Mouse (Mus musculus): Measurements from ENCODE around the gene Ankrd54. TPM values are rescaled to one million over a fixed set of nuclear protein-coding genes. Genes with fewer than 3 reads are reported as not detected.

Ankrd54 gene
- polyA plus RNA-seq, 1 experiment from 2014 or later, result 43.6 TPM

GRCm38 (mm10) chr15:79029519-79030241 is 33.0 kb downstream of the Ankrd54 start:
- ATAC-seq (ENCODE audit: low read depth) (no peak), DNase-seq (ENCODE audit: low spot score) (peak; percentile 31)

GRCm38 (mm10) chr15:79028823-79029484 is 33.7 kb downstream of the Ankrd54 start:
- Histone ChIP-seq H3K4me2 (ENCODE audit: low read depth, low read length) (peak overlapping the region; percentile 96), H3K9ac (ENCODE audit: low read depth, low read length) (peak overlapping the region; percentile 100), H3K4me1 (ENCODE audit: control insufficient read depth, insufficient read depth, low read length) (peaks cover 20% of the 10 kb centered on the region), H3K9me3 (ENCODE audit: control insufficient read depth, low read length) (no peaks in the 10 kb centered on the region), H3K27ac (replicated peaks; ENCODE audit: low read depth, low read length) (peak overlapping the region; percentile 99), H3K4me3 (ENCODE audit: low read depth, low read length) (peak overlapping the region; percentile 79), H3K27me3 (replicated peaks; ENCODE audit: control insufficient read depth, insufficient read depth, low read length) (no peaks in the 10 kb centered on the region), H3K36me3 (ENCODE audit: control insufficient read depth, insufficient read depth, low read length) (no peaks in the 10 kb centered on the region)
- no peak for ATAC-seq (ENCODE audit: low read depth)
- 22% methylated on average over 16 of the region's 16 CpGs for WGBS
- DNase-seq (ENCODE audit: low spot score), result no peak

More at GRCm38 (mm10) chr15:79029519-79030241, 33.0 kb downstream of the Ankrd54 start:
- WGBS, result 9% methylated on average over 11 of the region's 11 CpGs
- peak overlapping the region; percentile 96 for H3K4me2 ChIP-seq (ENCODE audit: low read depth, low read length)
- peak overlapping the region; percentile 79 for H3K4me3 ChIP-seq (ENCODE audit: low read depth, low read length)
- H3K36me3 ChIP-seq (ENCODE audit: control insufficient read depth, insufficient read depth, low read length), result 0 out of 2 replicates have a peak, but pooled peaks cover 3% of the 10 kb centered on the region
- no peaks in the 10 kb centered on the region for H3K9me3 ChIP-seq (ENCODE audit: control insufficient read depth, low read length)
- no peaks in the 10 kb centered on the region for H3K27me3 ChIP-seq (replicated peaks; ENCODE audit: control insufficient read depth, insufficient read depth, low read length)
- H3K27ac ChIP-seq (replicated peaks; ENCODE audit: low read depth, low read length), result peak overlapping the region; percentile 99
- peaks cover 20% of the 10 kb centered on the region for H3K4me1 ChIP-seq (ENCODE audit: control insufficient read depth, insufficient read depth, low read length)
- H3K9ac ChIP-seq (ENCODE audit: low read depth, low read length), result peak overlapping the region; percentile 100

GRCm38 (mm10) chr15:79028237-79028738 is 34.4 kb downstream of the Ankrd54 start, which contains the start of gene H1f0:
TSS of gene H1f0 (plus strand) at chr15:79028450.
- peak; percentile 93 for DNase-seq (ENCODE audit: low spot score)
- peak; percentile 88 for ATAC-seq (ENCODE audit: low read depth)
- Histone ChIP-seq H3K4me3 (ENCODE audit: low read depth, low read length) (peak within 1 kb of the TSS; percentile 79), H3K9me3 (ENCODE audit: control insufficient read depth, low read length) (no peaks in the 10 kb centered on the region), H3K27ac (replicated peaks; ENCODE audit: low read depth, low read length) (peak within 1 kb of the TSS; percentile 99), H3K9ac (ENCODE audit: low read depth, low read length) (peak within 1 kb of the TSS; percentile 100), H3K4me1 (ENCODE audit: control insufficient read depth, insufficient read depth, low read length) (peaks cover 20% of the 10 kb centered on the region), H3K4me2 (ENCODE audit: low read depth, low read length) (peak within 1 kb of the TSS; percentile 96), H3K27me3 (replicated peaks; ENCODE audit: control insufficient read depth, insufficient read depth, low read length) (no peaks in the 10 kb centered on the region), H3K36me3 (ENCODE audit: control insufficient read depth, insufficient read depth, low read length) (no peaks in the 10 kb centered on the region)
- 0% methylated on average over 25 of the region's 58 CpGs for WGBS

- DNase-seq (ENCODE audit: low spot score) (no peak), ATAC-seq (ENCODE audit: low read depth) (0 out of 2 replicates have a peak, but pooled peaks have one; percentile 7)
- Histone ChIP-seq H3K9ac (ENCODE audit: low read depth, low read length) (peak overlapping the region; percentile 100), H3K27ac (replicated peaks; ENCODE audit: low read depth, low read length) (peak overlapping the region; percentile 99), H3K4me2 (ENCODE audit: low read depth, low read length) (peak overlapping the region; percentile 96), H3K27me3 (replicated peaks; ENCODE audit: control insufficient read depth, insufficient read depth, low read length) (no peaks in the 10 kb centered on the region), H3K4me1 (ENCODE audit: control insufficient read depth, insufficient read depth, low read length) (peaks cover 20% of the 10 kb centered on the region), H3K4me3 (ENCODE audit: low read depth, low read length) (peak overlapping the region; percentile 79), H3K9me3 (ENCODE audit: control insufficient read depth, low read length) (no peaks in the 10 kb centered on the region), H3K36me3 (ENCODE audit: control insufficient read depth, insufficient read depth, low read length) (no peaks in the 10 kb centered on the region)
- 21% methylated on average over 18 of the region's 46 CpGs for WGBS
Observed at GRCm38 (mm10) chr15:79027291-79028205, 35.1 kb downstream of the Ankrd54 start.

GRCm38 (mm10) chr15:79026511-79027290 is 36.0 kb downstream of the Ankrd54 start:
- H3K4me1 ChIP-seq (ENCODE audit: control insufficient read depth, insufficient read depth, low read length), result peaks cover 20% of the 10 kb centered on the region
- H3K36me3 ChIP-seq (ENCODE audit: control insufficient read depth, insufficient read depth, low read length), result no peaks in the 10 kb centered on the region
- ATAC-seq (ENCODE audit: low read depth) (no peak), DNase-seq (ENCODE audit: low spot score) (peak; percentile 43)
- H3K9ac ChIP-seq (ENCODE audit: low read depth, low read length), result peak overlapping the region; percentile 100; the same call in 1 of the 2 replicates
- no peak overlapping the region; the same call in 1 of the 2 replicates for H3K27ac ChIP-seq (replicated peaks; ENCODE audit: low read depth, low read length)
- WGBS, result 51% methylated on average over 14 of the region's 14 CpGs
- H3K4me2 ChIP-seq (ENCODE audit: low read depth, low read length), result peak overlapping the region; percentile 96
- no peaks in the 10 kb centered on the region for H3K9me3 ChIP-seq (ENCODE audit: control insufficient read depth, low read length)
- H3K27me3 ChIP-seq (replicated peaks; ENCODE audit: control insufficient read depth, insufficient read depth, low read length), result no peaks in the 10 kb centered on the region
- H3K4me3 ChIP-seq (ENCODE audit: low read depth, low read length), result peak overlapping the region; percentile 79

- Histone ChIP-seq H3K27ac (replicated peaks; ENCODE audit: low read depth, low read length) (no peak overlapping the region; the same call in 1 of the 2 replicates), H3K4me3 (ENCODE audit: low read depth, low read length) (peak overlapping the region; percentile 20; the same call in 1 of the 2 replicates), H3K36me3 (ENCODE audit: control insufficient read depth, insufficient read depth, low read length) (no peaks in the 10 kb centered on the region), H3K4me2 (ENCODE audit: low read depth, low read length) (peak overlapping the region; percentile 96), H3K27me3 (replicated peaks; ENCODE audit: control insufficient read depth, insufficient read depth, low read length) (no peaks in the 10 kb centered on the region), H3K9ac (ENCODE audit: low read depth, low read length) (peak overlapping the region; percentile 51), H3K4me1 (ENCODE audit: control insufficient read depth, insufficient read depth, low read length) (peaks cover 20% of the 10 kb centered on the region), H3K9me3 (ENCODE audit: control insufficient read depth, low read length) (no peaks in the 10 kb centered on the region)
- DNase-seq (ENCODE audit: low spot score) (peak; percentile 62), ATAC-seq (ENCODE audit: low read depth) (no peak)
- WGBS, result 9% methylated on average over 15 of the region's 18 CpGs
Observed at GRCm38 (mm10) chr15:79025687-79026308, 36.9 kb downstream of the Ankrd54 start.

GRCm38 (mm10) chr15:79023366-79023765 is 39.3 kb downstream of the Ankrd54 start:
- Histone ChIP-seq H3K36me3 (ENCODE audit: control insufficient read depth, insufficient read depth, low read length) (no peaks in the 10 kb centered on the region), H3K9me3 (ENCODE audit: control insufficient read depth, low read length) (no peaks in the 10 kb centered on the region), H3K4me3 (ENCODE audit: low read depth, low read length) (no peak overlapping the region), H3K9ac (ENCODE audit: low read depth, low read length) (no peak overlapping the region), H3K27ac (replicated peaks; ENCODE audit: low read depth, low read length) (no peak overlapping the region), H3K27me3 (replicated peaks; ENCODE audit: control insufficient read depth, insufficient read depth, low read length) (no peaks in the 10 kb centered on the region), H3K4me1 (ENCODE audit: control insufficient read depth, insufficient read depth, low read length) (peaks cover 20% of the 10 kb centered on the region), H3K4me2 (ENCODE audit: low read depth, low read length) (no peak overlapping the region)
- ATAC-seq (ENCODE audit: low read depth) (no peak), DNase-seq (ENCODE audit: low spot score) (no peak)
- WGBS, result 0% methylated on average over 1 of the region's 1 CpGs

All from embryonic facial prominence, embryonic 14.5 days (tissue).